Mouse (Mus musculus) embryo, embryonic 9.5 days (tissue): ENCODE measurements around the gene Ifit1.

Experiments used
- DNase-seq: peaks from one replicate; pipeline ENCODE4 v3.0.0-alpha.2; 2017; ENCODE audit errors: extremely low spot score

Ifit1 gene

DNA sequence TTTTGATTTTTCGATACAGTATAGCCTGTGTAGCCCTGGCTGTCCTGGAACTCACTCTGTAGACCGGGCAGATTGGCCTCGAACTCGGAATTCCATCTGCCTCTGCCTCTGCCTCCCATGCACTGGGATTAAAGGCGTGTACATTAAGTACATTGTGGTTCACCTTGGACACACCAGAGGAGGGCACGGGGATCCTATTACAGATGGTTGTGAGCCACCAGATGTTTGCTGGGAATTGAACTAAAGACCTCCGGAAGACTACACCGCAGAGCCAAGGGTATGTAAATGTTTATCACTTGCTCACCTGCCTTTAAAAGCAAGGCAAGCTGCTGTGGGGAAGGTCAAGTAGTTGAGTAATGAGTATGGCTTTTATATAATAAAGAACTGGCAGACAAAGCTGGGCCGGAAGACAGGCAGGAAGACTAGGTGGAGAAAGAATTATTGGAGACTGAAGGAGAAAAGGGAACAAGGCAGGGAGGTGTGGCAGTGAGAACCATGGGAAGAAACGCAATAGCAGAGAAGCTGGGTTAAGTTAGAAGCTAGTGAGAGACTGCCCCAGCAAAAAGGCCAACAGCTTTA, 14.6 kb downstream of the Ifit1 start:
- DNase-seq, result no peak

DNA sequence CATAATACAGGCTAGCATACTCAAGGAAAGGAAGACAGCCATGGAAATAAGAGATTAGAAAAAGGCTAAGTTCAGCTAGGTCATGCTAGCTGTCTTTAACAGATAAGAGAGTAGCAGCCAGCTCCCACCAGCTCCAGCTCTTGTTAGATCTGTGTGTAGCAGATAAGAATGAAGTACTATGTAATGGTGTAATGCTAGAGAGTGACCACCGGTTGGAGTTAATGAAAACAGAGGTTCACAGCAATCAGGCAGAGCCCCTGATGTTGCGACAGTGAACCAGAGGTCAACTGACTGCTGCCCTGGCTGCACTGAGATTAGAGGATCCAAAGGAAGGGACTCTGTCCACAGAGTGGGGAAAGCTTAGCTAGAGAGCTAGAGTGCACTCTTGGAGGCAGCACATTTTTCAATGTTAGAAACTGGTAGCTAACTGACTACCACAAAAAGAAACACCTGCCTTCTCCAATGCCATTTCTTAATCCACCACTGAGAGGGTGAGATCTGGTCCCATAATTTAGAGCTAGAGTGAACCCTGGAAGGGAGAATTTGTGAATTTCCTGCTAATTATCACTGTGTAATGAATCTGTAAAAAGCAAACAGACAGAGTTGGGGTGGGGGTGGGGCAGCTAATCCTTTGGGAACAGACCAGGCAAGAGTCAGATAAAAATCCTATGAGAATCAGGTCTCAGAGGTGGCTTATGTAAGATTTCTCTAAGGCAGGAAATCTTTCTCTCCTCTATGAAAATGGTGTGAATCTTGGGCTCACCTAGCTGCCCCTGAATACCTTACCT, 16.0 kb downstream of the Ifit1 start:
- DNase-seq, result no peak

DNA sequence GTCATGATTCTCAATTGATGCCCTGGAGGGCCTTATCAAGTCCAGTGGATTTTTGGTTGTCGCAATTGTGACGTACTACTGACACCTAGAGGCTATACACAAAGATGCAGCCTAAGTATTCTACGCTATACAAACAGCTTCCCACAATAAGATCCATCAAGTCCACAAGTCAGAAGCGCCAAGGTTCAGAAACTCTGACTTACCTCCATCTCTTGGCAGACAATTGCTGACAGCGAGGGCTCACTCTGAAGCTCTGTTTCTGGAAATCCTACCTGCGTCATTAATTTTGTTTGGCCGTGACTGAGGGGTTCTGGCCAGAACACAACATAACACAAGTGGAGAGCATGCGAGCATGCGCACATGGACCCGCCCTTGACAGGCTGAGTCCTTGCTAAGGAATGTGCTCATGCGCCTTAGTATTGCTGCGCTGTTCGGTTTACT, 21.4 kb downstream of the Ifit1 start:
- peak; percentile 69 for DNase-seq

DNA sequence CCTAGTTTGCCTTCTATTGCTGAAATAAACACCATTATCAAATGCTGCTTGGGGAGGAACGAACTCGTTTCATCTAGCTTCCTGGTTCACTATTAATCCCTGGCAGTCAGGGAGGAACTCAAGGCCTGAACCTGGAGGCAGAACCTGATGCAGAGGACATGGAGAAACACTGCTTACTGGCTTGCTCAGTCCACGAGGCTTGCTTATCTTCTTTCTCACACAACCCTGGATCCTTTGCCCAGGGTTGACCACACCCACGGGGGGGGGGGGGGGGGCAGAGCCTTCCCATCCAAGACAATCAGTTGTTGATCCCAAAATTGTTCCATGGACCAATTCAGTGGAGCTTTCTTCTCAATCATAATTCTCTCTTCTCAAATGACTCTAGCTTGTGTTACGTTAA, 22.1 kb downstream of the Ifit1 start:
- no peak for DNase-seq

DNA sequence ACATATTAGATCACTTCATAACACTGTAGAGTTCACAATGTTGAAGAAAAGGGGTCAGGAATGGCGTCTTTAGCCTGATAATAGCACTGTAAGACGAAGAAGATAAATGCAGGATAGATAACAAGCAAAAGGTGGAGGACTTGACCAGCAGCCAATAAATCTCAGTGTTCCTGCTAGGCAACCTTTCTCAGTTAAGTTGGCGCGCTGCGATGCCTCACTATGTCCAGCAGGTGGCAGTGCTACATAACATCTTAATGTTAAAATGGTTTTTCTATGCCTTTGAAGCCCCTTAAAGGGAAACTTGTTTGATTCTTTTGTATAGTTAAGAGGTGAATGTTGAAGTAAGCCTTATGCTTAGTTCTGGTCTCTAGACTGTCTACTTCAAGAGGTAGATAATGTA, 25.5 kb downstream of the Ifit1 start:
- peak; percentile 72 for DNase-seq

DNA sequence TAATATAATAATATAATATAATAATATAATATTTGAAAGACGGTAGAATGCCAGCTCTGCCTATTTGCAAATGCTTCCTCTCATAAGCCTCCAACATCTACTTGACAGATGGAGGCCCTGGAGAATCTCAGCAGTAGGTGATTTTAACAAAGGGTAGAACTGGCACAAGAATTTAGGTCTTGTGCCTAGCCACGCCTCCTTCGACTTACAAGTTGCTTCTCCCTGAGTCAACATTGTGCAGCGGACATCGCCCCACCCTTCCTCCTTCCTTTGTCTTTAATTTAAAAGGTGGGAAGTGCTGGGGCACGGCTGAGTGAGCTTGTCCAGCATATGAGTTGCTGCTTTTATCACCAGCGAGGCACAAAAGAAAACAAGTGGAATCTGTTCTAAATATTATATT, 32.8 kb downstream of the Ifit1 start:
- no peak for DNase-seq

DNA sequence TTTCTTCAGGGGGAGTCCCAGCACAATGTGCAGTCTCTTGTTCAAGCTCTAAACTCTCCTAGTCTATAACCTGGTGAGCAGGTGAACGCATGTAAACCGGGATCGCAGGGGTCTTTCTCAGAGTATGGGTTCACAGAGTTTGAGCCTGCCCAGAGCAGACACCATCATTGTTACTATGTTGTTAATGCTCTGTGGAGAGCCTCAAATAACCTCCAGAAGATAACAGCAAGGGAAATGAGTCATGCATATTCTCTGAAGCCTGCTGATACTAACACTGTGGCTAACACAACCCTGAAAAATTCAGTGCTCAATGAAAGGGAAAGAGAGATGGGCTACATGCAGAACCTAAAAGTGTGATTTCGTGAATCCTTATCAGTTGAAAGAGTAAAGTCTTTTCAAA, 37.8 kb downstream of the Ifit1 start:
- no peak for DNase-seq

DNA sequence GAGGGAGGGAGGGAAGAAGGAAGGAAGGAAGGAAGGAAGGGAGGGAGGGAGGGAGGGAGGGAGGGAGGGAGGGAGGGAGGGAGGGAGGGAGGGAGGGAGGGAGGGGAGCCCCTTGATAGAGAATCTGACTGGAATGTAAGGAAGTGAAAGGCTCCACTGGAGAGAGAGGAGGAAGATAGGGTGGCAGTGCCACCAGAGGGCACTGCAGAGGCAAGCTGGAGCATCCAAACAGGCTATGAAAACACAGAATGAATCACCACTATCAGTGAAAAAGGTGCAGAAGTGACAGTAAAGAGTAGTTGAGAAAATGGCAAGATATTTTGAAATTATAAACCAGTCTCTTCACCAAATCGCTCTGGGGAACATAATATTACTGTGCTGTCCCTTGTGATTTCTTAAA, 44.2 kb downstream of the Ifit1 start:
- DNase-seq, result peak; percentile 15

DNA sequence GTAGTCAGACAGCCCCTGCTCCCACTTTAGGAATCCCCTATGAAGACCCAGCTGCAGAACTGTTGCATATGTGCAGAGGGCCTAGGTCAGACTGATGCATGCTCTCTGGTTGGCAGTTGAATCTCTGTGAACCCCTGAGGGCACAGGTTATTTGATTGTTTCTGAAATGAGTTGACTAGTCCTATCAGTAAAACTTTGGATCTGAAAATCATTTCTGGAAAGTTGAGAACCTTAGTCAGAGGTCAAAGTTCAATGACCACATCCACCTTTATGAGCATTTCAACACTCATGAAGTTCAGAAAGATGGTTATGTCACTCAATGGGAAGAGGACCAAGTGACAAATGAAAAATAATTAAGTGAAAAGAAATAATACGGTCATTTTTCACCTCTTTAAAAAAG, 44.9 kb downstream of the Ifit1 start:
- DNase-seq, result no peak

DNA sequence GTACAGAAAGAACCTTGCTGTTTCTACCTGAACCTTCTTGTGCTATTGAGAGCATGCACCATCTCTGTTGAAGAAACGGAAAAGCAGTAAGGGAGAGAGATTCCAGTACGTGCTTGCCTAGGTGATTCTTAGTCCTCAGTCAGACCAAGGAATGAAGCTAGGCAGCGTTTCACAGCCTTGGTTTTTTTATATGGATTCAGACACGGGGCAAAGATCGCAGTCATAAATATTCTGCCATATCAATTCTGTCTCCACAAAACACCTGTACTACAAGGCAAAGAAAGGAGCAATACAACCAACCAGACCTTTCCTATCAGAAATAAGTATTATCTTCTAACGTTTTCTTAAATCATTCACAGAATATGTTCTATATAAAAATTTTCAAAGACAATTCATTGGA, 50.7 kb downstream of the Ifit1 start:
- no peak for DNase-seq

DNA sequence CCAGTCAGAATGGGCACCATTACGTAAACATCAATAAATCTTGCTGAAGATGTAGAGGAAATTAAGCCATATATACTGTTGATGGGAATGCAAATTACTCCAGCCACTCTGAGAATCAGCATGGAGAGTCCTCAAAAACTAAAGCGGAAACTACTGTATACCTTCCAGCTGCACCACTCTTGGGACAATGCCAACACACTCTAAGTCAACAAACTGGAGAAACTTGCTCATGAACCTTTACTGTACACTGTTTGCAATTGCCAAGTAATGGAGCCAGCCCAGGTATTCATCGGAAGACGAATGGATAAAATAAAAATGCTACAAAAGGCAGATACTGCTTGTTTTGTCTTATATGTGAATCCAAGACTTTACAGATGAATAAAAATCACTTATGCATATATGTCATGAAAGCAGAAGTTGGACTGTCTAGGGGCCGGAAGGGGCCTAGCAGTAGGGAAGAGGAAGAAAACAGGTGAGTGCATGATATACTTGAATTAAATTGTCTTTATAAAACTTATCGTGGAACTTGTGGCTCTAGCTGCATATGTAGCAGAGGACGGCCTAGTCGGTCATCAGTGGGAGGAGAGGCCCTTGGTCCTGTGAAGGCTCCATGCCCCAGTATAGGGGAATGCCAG, 55.8 kb downstream of the Ifit1 start:
- no peak for DNase-seq

DNA sequence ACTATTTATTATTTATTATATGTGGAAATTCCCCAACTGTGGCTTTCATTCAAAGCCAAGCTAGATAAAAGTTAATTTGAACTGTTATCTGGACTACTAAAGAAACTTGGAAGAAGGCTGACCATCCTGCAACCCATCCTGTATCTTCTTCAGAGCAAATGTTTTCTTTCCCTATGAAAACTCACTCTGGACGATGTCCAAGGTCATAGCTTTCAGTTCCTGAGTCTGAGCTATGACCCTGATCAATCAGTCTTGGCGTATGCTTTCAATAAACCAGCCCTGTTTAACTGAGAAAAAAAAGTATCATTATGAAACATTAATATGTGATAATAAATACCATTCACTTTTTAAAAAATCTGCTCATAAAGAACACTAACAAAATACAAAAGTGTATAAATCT, 56.8 kb downstream of the Ifit1 start:
- no peak for DNase-seq

DNA sequence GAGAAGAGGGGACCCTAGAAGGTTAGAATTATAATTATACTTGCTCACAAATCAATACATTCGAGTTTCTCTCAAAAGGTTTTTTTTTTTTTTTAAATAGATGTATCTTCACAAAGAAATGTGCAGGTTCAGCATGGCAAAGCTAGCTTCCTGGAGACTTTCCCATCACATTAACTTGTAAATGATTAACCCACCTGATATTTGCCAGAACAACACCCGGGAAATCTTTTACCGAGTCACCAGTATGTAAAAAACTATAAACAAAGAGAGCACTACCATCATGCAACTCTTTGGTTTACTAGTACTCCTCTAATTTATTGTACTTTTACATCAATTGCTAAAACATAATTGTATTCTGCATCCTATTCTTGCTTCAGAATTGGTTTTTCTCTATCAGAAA, 57.8 kb downstream of the Ifit1 start:
- no peak for DNase-seq

DNA sequence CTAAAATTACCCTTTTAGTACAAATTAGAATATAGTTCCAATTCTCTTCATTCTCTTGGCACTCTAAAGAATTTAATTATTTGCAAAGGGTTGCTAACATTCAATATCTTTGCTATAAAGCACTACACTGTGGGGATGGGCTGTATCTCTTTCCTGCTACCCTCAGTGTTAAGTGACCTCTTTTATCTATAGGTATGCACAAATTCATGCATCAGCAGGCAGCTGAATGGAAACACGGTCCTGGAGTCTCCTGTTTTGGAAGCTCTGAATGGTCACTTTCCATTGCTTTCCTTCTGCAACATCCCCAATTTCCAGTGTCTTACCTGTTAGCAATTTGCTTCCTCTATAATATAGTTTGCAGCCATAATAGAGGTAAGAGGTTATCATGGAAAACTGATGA, 58.2 kb downstream of the Ifit1 start:
- DNase-seq, result no peak

DNA sequence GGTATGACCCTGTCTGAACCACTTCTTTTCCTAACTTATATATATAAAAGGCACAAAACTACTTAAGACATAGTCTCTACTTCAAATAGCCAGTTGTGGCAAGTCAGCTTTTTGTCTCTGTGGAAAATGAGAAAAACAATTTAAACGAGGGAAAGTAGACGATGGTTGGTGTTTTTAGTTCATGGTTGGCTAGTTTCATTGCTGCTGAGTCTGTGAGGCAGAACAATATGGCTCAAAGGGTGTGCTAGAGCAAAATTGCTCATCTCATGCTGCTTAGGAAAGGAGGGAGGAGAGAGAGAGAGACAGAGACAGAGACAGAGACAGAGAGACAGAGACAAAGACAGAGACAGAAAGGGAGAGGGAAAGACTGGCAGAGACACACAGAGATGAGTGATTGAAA, 58.6 kb downstream of the Ifit1 start:
- no peak for DNase-seq
